Mouse (Mus musculus) neural tube, embryonic 14.5 days (tissue): ENCODE results near the gene Pacs2. TPM values are rescaled to one million over a fixed set of nuclear protein-coding genes. Genes with fewer than 3 reads are reported as not detected.

Experiments used
- ATAC-seq: fragments of 200-750 bp; cut with Nextera tagmentation; 2 replicates; pipeline ENCODE4 v1.8.0; 2017; ENCODE audit warnings: low read depth, mild to moderate bottlenecking, moderate TSS enrichment, moderate library complexity
- H3K27ac ChIP-seq: fragments of 300-500 bp; sonication (generic); 2 replicates; pipeline ENCODE4 v1.5.1; 2014; ENCODE audit warnings: low read depth, mild to moderate bottlenecking, control low read depth, low read length, moderate library complexity, mixed read lengths
- H3K27me3 ChIP-seq: fragments of 300-500 bp; sonication (generic); 2 replicates; pipeline ENCODE4 v1.6.1; 2014; ENCODE audit warnings: low read length; ENCODE audit not compliant: control insufficient read depth, insufficient read depth
- H3K36me3 ChIP-seq: fragments of 300-500 bp; sonication (generic); 2 replicates; pipeline ENCODE4 v1.6.1; 2014; ENCODE audit warnings: low read length, mixed read lengths; ENCODE audit not compliant: control insufficient read depth, insufficient read depth
- H3K4me1 ChIP-seq: fragments of 300-500 bp; sonication (generic); 2 replicates; pipeline ENCODE4 v1.6.1; 2014; ENCODE audit warnings: low read length; ENCODE audit not compliant: control insufficient read depth, insufficient read depth
- H3K4me2 ChIP-seq: fragments of 300-500 bp; sonication (generic); 2 replicates; pipeline ENCODE4 v1.6.1; 2014; ENCODE audit warnings: mild to moderate bottlenecking, low read depth, low read length, control low read depth
- H3K4me3 ChIP-seq: fragments of 300-500 bp; sonication (generic); 2 replicates; pipeline ENCODE4 v1.5.1; 2014; ENCODE audit warnings: low read depth, low read length, control low read depth, mixed read lengths
- H3K9ac ChIP-seq: fragments of 300-500 bp; sonication (generic); replicated peaks from 2 replicates; pipeline ENCODE4 v1.6.1; 2014; ENCODE audit warnings: low read depth, mild to moderate bottlenecking, control low read depth, low read length, mixed read lengths
- H3K9me3 ChIP-seq: fragments of 300-500 bp; sonication (generic); 2 replicates; pipeline ENCODE4 v1.6.1; 2016; ENCODE audit warnings: low read length; ENCODE audit not compliant: control insufficient read depth
- WGBS: fragments of 180-500 bp; shearing (Covaris S2); extraction: QIAGEN DNeasy Blood & Tissue Kit; methylation state at CpG from one replicate; pipeline ENCODE4 v1.1.7; 2014; 5-methylcytosine and 5-hydroxymethylcytosine counted together
- polyA plus RNA-seq: library from polyadenylated mRNA; unstranded; fragments of >200 nt; fragmentation: Nextera tagmentation; extraction: Ambion mirVana; gene quantifications from 2 replicates; pipeline ENCODE4 v1.2.1, GENCODE M21; 2014

Gene Pacs2
- polyA plus RNA-seq, 1 experiment from 2014 or later, result 29.4 TPM

DNA sequence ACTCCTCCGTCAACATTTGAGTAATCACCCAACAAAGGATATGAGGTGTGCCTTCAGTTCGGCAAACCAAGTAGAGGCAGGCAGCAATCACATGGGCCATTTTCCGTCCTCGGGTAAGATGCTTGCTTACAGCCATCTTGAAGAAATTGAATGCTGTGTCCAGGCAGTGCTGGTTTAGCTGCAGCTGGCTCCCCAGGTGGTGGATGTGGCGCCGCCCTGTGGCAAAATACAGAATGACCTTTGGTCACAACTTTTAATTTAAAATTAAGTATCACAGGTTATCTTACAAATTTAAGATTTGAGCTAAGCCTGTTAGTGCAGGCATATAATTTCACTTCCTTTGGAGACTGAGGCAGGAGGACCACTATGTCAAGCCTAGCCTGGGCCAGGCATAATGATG lies 26.4 kb upstream of the Pacs2 start:
- Histone ChIP-seq H3K27ac (no peak overlapping the region), H3K27me3 (no peaks in the 10 kb centered on the region), H3K4me3 (no peak overlapping the region), H3K9ac (no peak overlapping the region), H3K9me3 (no peaks in the 10 kb centered on the region), H3K4me1 (no peaks in the 10 kb centered on the region), H3K4me2 (no peak overlapping the region), H3K36me3 (peaks cover 23% of the 10 kb centered on the region)
- 73% methylated on average over 6 of the region's 6 CpGs for WGBS
- no peak for ATAC-seq

DNA sequence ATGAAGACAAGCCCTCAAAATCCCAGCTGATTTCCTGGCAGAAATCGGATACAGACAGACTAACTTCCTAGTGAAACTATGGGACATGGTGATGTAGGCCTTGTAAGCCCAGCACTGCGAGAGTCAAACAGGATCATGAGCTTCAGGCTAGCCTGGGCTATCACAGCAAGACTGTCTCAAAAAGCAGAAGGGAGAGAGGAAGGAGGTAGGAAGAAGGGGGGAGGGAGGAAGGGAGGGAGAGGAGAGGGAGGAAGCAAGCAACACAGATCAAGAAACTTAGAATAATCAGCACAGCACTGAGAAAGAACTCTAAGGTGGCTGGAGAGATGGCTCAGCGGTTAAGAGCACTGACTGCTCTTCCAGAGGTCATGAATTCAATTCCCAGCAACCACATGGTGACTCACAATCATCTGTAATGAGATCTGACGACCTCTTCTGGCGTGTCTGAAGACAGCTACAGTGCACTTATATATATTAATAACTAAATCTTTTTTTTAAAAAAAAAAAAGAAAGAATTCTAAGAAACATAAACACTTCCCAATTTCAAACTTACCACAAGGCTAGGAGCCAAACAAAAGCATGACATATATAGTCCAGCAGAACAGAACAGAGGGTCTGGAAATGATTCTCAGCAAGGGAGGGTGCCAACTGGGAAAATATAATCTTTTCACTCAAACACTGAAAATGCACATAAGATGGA lies 23.5 kb upstream of the Pacs2 start:
- Histone ChIP-seq H3K4me3 (no peak overlapping the region), H3K27me3 (no peaks in the 10 kb centered on the region), H3K4me2 (no peak overlapping the region), H3K27ac (no peak overlapping the region), H3K9me3 (no peaks in the 10 kb centered on the region), H3K4me1 (no peaks in the 10 kb centered on the region), H3K9ac (no peak overlapping the region), H3K36me3 (peaks cover 18% of the 10 kb centered on the region)
- 87% methylated on average over 5 of the region's 5 CpGs for WGBS
- no peak for ATAC-seq

DNA sequence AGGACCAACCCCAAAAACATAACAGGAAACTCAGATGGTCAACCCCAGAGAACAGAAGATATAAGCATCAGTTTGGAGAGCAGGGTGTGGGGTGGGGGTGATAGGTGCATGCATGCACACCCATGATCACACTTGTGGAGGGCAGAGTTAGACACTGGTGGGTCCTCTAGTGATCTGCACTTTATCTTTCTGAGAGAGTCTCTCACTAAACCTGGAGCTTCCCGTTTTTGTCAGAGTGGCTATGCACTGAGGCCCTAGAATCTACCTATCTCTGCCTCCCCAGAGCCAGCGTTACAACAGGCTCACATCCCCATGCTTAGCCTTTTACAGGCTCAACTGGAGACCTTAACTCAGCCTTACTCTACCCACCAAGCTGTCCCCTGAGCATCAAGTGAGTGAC lies 22.9 kb upstream of the Pacs2 start:
- 83% methylated on average over 2 of the region's 2 CpGs for WGBS

DNA sequence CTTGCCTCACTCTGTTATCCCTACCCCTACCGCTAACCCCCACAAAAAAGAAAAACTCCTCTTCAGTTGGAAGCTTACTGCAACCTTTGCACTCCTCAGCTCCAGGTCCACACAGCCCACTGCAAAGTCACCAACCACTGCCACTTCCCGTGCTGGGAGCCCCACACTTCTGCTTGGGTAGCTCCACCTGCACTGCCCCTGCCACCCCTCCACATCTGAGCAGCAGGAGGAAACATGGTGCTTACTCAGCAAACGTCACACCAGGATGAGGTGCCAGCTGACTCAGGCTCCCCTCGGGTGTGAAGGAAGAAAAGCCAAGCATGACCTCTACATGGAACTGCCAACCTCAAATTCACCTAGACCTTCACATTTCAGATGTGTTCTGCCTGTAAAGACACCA lies 20.2 kb upstream of the Pacs2 start:
- 87% methylated on average over 4 of the region's 4 CpGs for WGBS
- Histone ChIP-seq H3K27ac (no peak overlapping the region), H3K4me2 (no peak overlapping the region)

More for the DNA sequence above, 22.9 kb upstream of the Pacs2 start:
- H3K36me3 ChIP-seq, result peaks cover 14% of the 10 kb centered on the region
- ATAC-seq, result no peak
- H3K4me2 ChIP-seq, result no peak overlapping the region
- no peak overlapping the region for H3K4me3 ChIP-seq
- no peak overlapping the region for H3K27ac ChIP-seq
- no peaks in the 10 kb centered on the region for H3K27me3 ChIP-seq
- H3K4me1 ChIP-seq, result no peaks in the 10 kb centered on the region
- H3K9ac ChIP-seq, result no peak overlapping the region
- no peaks in the 10 kb centered on the region for H3K9me3 ChIP-seq

DNA sequence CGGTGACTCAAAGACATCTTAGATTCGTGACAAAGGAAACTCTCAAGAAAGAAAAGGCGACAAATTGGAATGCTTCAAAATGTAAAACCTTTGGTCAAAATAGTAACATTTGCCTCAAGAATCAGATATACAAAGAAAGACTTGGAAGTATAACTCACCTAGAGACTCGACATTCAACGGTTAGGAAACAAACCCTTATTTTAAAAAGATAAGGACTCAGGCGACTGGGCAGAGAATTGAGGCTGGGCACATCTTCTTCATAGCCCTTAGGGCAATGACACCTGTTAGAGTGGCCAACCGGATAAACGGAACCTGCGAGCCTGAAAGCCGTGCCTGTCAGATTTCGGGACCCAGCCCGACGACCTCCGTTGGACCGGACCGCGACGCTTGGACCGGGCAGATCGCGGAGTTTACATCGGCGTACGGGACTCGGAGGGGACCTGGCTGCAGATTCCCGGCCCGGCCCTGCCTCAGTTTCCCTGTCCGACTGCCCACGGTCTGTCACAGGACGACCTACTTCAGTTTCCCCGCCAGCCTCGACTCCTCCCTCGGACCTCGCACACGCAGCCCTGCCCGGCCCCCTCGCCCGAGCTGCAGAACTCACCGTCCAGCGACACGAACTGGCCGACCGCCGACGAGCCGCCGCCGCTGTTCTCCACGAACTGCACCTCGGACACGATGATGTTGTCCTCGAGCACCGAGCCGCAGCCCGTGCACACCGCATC lies 14.6 kb upstream of the Pacs2 start:
- no peaks in the 10 kb centered on the region for H3K9me3 ChIP-seq
- H3K36me3 ChIP-seq, result no peaks in the 10 kb centered on the region
- no peaks in the 10 kb centered on the region; the same call in 1 of the 2 replicates for H3K27me3 ChIP-seq
- no peak for ATAC-seq
- peak overlapping the region; percentile 94 for H3K27ac ChIP-seq
- H3K4me2 ChIP-seq, result peak overlapping the region; percentile 87
- H3K4me3 ChIP-seq, result peak overlapping the region; percentile 79
- WGBS, result 2% methylated on average over 56 of the region's 56 CpGs
- peak overlapping the region; percentile 77 for H3K9ac ChIP-seq
- peaks cover 19% of the 10 kb centered on the region for H3K4me1 ChIP-seq

More for the DNA sequence above, 20.2 kb upstream of the Pacs2 start:
- H3K4me1 ChIP-seq, result peaks cover 11% of the 10 kb centered on the region
- H3K9me3 ChIP-seq, result no peaks in the 10 kb centered on the region
- H3K9ac ChIP-seq, result no peak overlapping the region
- H3K27me3 ChIP-seq, result no peaks in the 10 kb centered on the region
- no peak for ATAC-seq
- H3K4me3 ChIP-seq, result no peak overlapping the region
- H3K36me3 ChIP-seq, result peaks cover 5% of the 10 kb centered on the region; the same call in 1 of the 2 replicates

DNA sequence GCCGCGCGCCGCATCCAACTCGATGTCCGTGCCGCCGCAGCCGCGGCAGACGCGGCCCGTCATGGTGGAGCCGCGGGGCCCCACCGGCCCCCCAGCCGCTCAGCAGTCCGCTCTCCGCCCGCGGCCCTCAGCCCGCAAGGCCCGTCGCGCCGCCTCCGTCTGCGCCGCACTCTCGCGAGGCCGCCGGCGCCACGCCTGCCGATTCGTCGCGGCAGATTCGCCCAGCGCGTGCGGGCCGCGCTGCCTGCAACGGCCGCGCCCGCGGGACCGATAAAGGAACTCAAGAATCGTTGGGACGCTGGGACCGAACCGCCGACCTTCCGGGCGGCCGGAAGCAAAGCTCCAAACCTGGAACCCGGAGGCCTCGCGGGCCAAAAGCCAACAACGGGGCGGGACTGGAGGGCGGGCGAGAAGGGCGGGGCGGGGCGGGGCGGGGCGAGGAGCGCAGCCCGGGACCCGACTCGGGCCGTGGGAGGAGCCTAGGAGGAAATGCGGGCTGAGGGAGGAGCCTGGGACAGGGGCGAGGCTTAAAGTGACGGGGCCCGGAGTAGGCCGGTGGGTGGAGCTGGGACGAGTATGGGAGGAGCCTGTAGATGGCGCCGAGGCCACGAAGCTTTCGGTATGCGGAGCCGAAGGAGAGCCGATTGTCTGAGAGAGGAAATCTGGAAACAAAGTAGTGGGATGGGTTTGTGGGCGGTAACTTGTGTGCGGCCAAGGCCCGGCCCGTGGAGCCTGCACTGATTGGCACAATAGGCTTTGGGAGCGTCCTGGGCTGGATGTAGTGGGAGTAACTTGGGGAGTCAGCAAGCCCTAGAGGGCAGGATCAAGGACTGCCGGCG lies 13.8 kb upstream of the Pacs2 start, which contains the start of gene Brf1:
Gene Brf1, minus strand, starts transcription at position 411 of the 839 bp plus-strand sequence.
- peak within 1 kb of the TSS; percentile 87 for H3K4me2 ChIP-seq
- under 1% methylated on average over 82 of the region's 96 CpGs for WGBS
- peak within 1 kb of the TSS; percentile 94 for H3K27ac ChIP-seq
- no peaks in the 10 kb centered on the region for H3K9me3 ChIP-seq
- H3K4me3 ChIP-seq, result peak within 1 kb of the TSS; percentile 79
- peaks cover 19% of the 10 kb centered on the region for H3K4me1 ChIP-seq
- no peaks in the 10 kb centered on the region; the same call in 1 of the 2 replicates for H3K27me3 ChIP-seq
- H3K9ac ChIP-seq, result peak within 1 kb of the TSS; percentile 77
- ATAC-seq, result peak; percentile 97
- no peaks in the 10 kb centered on the region for H3K36me3 ChIP-seq

DNA sequence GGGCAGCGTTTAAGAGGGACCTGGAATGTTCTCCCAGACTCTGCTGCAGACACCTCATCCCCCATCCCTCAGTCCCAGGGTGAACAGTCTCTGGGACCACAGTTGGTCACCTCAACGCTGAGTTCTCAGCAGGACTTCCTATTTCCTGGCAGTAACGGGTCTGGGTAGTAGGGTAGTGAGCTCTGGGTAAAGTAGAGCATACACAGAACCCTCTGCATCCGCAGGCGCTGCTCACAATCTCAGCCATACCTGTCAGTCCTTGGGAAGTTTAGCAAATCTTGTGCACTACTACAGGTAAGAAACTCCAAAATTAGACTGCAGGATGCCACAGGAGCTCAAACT lies 13.2 kb upstream of the Pacs2 start:
- Histone ChIP-seq H3K9me3 (no peaks in the 10 kb centered on the region), H3K4me1 (peaks cover 19% of the 10 kb centered on the region), H3K27me3 (no peaks in the 10 kb centered on the region; the same call in 1 of the 2 replicates), H3K9ac (peak overlapping the region; percentile 60), H3K4me2 (peak overlapping the region; percentile 64), H3K4me3 (peak overlapping the region; percentile 79), H3K27ac (peak overlapping the region; percentile 94), H3K36me3 (no peaks in the 10 kb centered on the region)
- no peak; the same call in 1 of the 2 replicates for ATAC-seq
- WGBS, result 2% methylated on average over 5 of the region's 5 CpGs

DNA sequence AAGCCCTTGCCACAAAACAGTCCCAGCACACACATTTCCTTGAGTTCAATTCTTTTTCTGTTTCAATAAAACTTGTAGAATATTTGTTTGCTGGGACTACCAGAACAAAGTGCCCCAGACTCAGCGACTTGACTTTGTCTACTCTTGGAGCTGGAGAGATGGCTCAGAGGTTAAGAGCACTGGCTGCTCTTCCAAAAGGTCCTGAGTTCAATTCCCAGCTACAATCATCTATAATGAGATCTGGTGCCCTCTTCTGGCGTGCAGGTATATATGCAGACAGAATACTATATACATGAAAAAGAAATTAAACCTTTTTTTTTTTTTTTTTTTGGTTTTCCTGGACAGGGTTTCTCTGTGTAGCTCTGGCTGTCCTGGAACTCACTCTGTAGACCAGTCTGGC lies 11.6 kb upstream of the Pacs2 start:
- peaks cover 19% of the 10 kb centered on the region for H3K4me1 ChIP-seq
- no peak overlapping the region for H3K4me3 ChIP-seq
- H3K9me3 ChIP-seq, result no peaks in the 10 kb centered on the region
- no peak for ATAC-seq
- no peak overlapping the region for H3K9ac ChIP-seq
- H3K4me2 ChIP-seq, result no peak overlapping the region
- no peaks in the 10 kb centered on the region; the same call in 1 of the 2 replicates for H3K27me3 ChIP-seq
- H3K36me3 ChIP-seq, result no peaks in the 10 kb centered on the region
- H3K27ac ChIP-seq, result no peak overlapping the region
- WGBS, result 38% methylated on average over 2 of the region's 2 CpGs
